Mouse (Mus musculus): ENCODE data around the gene Vmn2r37.
"Not testable (repeated sequence)": the region's sequence is repeated elsewhere in the genome, so short reads cannot be mapped to it uniquely, and the experiment has no call there.

Gene Vmn2r37

GRCm38 (mm10) chr7:9223553-9223952 lies at the start of gene Vmn2r37:
Gene Vmn2r37 (minus strand): TSS chr7:9223653.
- not testable (repeated sequence) for DNase-seq (ENCODE audit: low read depth, low spot score)

Measured in R1 (cell line).